Mouse (Mus musculus) gastrocnemius, adult 8-10 months (tissue): ENCODE data around the gene Ppp1r2. TPM values are rescaled to one million over a fixed set of nuclear protein-coding genes. Genes with fewer than 3 reads are reported as not detected.

Experiments
- DNase-seq, 2 experiments: peaks; one replicate each; pipeline ENCODE4 v3.0.0; 2022; ENCODE audit warnings: low spot score in 2 of 2
- total RNA-seq, 4 experiments: library from RNA; stranded (reverse); gene quantifications; 2 replicates each; pipeline ENCODE4 v1.2.4; 2022

Ppp1r2 gene
- total RNA-seq, 4 experiments from 2014 or later, result 71.4 to 96.4 (median 80.9) TPM

DNA sequence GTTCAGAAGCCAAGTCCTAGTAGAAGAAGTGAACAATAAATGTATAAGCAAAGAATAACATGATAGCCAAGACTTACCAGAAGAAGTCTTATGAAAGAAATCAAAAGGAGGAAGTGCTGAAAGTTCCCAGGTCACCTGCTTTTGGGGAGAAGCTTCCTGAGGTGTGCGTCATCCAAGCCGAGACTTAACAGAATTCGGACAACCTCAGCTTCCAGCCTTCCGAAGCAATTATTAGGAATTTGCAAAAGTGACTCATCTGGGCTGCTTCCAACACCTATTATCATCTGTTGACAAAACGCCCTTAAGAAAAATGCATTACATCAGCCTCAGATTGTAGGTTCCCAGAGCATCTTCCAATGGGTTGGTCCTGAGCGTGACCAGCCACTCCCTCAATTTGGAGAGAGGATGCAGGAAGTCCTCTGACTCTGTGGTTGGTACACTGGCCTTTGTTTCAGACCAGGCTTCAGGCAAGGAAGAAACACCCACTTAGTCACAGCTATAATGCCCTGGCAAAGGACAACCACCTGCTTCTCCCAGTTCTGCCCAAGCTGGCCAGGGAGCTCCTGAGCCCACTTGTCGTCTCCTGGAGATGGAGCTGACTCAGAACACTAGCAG is 15.8 kb upstream of the Ppp1r2 start:
- DNase-seq, result peak; percentile 26 to 28

DNA sequence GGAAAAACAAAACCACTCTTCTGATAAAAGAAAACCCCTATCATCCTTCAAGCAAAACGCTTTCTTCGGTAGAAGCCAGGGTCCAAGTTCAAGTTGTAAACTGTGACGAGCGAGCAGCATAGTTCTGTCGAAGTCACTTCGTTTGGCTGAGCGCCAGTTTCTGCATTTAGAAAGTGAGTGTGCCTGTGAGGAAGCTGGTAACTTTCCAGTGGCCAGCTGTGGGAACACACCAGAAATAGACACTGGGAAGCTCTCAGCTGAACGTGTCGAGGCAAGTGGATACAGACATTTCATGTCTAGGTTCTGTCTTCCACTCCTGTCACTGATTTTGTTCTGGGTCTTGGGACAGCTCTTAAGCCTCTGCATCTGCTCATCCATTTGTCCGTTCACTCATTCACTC is 15.2 kb upstream of the Ppp1r2 start:
- DNase-seq, result peak; percentile 88 to 90

DNA sequence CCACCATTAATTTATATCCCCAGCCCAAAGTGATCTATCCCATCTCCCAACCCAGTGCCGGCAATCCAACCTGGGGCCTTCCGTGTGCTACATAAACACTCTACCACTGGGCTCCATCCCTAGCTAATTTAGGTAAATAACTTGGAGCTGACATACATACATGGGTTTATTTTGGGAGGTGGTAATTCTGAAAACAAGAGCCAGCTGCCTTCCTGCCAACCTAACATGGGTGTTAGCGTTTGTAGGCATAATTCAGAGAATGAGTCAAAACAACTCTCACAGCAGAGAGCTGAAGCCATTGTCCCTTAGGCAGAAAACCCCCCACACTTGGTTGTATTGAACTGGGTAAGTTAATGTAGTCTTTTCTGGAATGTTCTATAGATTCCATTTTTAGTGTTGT is 12.6 kb upstream of the Ppp1r2 start:
- no peak for DNase-seq

DNA sequence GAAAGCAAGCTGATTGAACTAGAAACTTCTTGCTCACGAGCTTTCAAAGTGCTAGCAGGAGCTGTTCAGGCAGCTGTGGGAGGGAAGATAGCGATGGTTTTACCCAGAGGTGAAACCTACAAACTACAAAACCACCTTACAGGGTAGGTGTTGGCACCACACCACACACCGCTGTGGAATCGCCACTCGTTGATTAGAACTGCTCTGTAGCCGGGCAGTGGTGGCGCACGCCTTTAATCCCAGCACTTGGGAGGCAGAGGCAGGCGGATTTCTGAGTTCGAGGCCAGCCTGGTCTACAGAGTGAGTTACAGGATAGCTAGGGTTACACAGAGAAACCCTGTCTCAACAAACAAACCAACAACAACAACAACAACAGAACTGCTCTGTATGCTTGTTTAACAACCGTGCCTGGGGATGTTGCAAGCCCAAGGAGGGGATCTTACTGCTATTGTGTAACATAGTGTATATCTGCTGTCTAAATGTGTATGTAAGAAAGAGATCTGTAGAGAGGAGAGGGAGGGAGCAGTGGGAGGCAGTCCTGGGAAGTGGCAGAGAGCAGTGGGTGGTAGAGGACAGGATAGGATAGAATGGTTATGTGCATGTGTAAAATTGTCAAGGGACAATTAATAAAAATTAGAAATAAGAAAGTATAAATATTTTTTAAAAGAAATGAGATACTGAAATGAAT is 11.9 kb upstream of the Ppp1r2 start:
- no peak for DNase-seq

DNA sequence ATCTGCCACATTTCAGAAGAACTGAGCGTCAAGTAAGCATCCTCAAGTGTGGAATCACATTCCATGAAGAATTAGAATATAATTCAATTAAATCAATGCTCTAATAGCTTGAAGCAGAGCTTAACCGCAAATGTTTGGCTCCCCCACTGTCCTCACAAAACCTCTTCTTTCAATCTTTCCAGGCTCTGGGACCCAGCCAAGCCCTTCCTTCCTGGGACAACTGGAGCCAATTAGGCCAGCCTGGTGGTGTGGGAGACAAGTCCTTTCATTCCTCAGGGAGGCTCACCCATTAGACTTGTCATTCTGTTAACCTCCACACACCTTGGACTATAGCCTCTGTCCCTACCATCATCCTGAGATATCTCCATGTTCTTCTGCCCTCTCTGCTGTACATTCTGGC is 6.9 kb upstream of the Ppp1r2 start:
- peak in 1 of 2 experiments; percentile 27 for DNase-seq

DNA sequence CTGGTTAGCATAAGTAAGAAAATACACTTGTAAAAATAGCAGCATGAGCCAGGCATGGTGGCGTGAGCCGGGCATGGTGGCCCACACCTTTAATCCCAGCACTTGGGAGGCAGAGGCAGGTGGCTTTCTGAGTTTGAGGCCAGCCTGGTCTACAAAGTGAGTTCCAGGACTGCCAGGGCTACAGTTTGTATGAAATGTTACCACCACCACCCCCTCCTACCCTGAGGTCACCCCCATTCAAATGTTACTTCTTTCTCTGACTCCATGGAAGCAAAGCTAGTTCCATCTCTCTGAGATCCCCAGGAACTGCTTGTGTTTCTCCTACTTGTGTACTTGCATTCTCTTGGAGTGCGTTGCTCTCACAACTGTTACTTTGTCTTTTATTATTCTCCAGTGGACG is 5.1 kb upstream of the Ppp1r2 start:
- no peak for DNase-seq

DNA sequence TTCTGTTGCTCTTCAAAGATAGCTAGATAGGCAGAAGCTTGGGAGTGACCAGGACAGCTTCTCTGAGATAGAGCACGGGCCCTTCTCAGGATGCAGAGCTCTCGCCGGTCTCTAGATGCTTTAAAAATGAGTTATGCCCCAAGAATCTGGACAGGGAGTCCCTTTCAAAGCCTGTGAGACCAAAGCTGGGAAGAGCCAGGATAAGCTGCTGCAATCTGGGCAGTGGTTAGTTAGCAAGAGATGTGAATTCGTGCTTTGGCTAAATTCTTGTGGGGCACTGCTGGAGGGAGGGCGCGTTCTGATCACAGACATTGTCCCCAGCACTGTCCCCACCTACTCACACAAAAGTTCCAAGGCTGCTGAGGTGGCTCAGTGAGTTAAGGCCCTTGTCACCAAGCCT is 3.5 kb upstream of the Ppp1r2 start:
- DNase-seq, result no peak

DNA sequence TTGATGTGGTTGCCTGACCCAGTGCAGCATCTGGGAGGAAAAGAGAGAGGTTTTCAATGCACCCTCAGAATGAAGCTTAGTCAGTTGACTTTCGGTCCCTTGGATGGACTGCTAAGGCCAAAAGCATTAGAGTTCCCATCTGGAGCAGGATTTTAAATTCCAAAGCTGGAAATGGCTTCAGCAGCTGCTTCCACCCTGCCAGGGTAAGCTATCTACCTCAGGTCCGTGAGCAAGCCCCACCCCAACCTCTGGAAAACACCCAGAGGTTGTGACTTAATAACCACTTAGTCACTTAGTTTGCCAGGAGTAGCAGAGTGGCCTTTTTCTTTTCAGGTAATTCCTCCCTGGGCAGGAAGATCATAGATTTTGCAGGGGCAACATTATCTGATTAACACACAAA is 3.0 kb upstream of the Ppp1r2 start:
- no peak for DNase-seq

DNA sequence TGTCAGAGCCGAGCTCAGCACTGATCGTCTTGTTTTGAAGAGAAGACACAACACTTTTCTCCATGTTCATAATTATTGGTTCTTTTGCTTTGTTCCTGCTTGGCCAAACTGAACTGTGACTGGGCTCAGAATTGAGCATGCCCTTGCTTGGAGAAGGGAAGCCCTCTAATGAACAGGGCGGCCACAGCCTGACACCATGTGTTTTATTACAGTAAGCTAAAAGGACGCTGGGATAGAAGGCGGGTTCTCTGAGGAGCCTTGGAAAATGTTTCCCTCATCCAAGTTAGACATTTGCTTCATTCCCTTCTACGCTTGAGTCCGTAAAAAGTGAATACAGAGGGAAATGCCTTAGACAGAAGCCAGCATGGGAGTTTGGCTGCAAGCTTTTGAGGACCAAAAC is 1.9 kb upstream of the Ppp1r2 start:
- DNase-seq, result peak in 1 of 2 experiments; percentile 22

DNA sequence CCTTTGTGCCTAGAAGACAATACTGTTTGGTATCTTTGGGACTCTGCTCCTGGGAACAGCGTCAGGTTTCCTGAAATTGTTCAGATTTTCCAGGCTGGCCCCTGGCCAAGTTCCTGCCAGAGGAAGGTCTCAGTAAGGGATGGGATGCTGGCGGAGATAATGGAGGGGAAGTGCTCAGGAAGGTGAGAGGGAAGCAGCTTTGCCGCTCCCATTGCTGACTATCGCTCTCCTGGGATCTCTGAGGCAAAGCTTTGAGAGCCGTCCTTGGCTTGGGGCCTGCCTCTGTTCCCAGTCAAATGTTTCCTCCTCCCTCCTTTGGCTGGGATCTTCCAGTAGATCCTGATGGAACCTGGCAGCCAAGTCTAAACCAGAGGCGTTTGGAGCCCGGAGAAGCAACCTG is 1.5 kb upstream of the Ppp1r2 start:
- DNase-seq, result peak; percentile 62 to 71

DNA sequence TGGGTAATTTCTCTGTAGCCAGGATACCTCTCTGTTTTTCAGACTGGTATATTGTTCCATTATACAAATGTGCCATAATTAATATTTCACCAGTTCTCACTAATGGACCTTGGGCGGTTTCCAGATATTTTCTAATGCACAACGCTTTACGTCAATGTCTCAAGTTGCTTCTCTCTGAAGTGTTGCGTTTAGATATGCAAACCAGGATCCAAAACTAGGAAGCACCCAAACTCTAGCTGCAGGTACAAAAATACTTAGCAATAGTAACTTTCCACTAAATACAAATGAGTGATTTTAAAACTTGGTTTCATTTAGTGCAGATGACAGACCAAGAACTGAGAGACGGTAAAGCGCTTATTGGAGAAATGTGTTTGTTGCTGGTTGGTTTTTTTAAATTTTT is 993 bp downstream of the Ppp1r2 start:
- no peak for DNase-seq

DNA sequence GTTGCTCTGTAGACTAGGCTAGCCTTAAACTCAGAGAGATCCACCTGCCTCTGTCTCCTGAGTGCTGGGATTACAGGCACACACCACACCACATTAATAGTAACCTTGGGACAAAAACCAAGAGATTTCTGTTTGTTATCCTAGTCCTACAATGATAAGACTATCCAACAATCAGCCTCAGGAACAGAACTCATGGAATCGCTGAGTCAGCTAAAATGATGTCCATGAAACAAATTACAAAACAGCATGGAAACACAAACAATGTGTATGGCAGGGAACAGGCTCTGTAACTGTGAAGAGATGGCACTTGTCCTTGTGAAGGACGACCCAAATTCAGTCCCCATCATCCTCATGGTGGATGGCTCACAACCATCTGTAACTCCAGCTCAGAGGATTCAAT is 8.4 kb downstream of the Ppp1r2 start:
- no peak for DNase-seq

DNA sequence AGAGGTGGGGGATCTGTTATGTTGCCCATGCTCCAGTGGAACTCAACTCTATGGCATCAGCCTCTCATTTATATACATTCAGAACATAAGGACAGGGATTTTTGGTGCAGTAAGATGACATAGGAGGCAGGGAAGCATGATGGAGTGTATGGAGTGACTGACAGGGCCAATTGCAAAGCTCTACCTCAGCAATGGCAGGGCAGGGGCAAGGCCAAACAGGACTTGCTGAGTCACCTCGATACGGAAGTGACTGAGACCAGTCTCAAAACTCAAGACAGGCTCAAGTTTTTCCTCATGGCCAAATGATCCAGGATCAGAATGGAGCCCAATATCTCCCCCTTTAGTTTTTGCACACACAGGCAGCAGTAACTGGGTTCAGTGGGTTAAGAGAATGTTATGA is 18.9 kb downstream of the Ppp1r2 start:
- DNase-seq, result no peak

DNA sequence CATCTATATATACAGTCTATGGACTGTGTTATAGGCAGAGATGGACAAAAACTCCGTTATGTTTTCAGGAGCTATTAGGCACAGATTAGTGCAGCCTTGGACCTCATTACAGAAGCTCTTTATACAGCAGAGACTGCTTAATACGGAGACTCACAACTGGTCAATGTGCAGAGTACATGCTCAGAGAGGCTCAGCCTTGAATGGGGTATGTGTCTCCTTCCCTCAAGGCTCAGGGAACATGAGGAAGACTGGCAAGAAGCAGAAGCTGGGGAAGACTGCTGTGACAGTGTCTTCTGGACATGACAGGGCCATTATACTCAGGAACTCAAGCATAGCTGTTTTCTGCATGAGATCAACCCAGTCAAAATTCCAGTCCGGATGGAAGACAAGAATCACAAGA is 19.4 kb downstream of the Ppp1r2 start:
- no peak for DNase-seq

DNA sequence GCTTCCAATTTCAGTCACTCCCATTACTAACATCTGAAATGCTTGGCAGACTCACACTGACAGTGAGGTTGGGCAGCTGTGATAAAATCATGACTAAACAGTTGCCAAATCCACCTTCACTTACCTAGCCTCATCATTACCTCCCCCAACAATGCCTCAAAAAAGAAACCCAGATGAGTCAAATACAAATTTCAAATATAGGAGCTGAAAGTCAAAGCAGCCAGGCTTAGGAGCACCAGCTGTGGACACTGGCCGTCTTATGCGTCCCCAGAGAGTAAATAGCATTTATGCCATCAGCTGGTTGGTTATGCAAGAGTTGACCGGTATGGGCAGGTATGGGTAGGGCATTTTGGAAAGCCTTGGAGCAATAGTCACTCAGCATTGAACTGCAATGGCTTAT is 25.7 kb downstream of the Ppp1r2 start:
- no peak for DNase-seq

DNA sequence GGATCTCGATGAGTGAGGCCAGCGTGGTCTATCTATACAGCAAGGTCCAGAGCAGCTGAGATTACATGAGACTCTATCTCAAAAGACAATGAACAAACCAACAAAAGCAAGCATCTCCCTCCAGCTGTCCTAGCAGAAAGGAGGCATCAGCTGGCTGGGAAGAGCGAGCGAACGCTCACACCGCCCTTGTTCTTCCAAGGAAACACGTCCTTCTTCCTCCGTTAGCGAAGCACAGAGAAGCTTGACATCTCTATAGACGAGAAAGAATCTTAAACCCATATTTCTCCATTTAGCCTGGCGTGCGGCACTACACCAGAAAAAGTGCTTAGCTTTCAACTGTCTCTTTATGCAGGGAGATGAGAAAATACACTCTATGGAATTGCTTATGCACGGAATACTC is 26.4 kb downstream of the Ppp1r2 start:
- no peak for DNase-seq

DNA sequence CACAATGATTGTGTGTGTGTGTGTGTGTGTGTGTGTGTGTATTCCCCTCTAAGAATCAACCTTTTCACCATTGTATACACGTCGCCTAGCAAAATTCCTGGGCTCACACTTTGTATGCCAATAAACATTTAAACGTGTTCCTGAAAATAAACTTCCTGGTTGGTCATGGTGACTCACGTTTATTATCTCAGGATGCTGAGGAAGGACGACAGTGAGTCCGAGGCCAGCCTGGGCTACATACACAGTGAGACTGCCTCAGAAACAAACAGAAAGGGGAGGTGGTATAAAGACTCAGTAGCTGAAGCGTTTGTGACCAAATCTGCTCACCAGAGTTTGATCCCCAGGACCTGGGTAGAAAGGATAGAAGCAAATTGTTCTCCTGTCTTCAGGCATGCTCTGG is 27.6 kb downstream of the Ppp1r2 start:
- no peak for DNase-seq

DNA sequence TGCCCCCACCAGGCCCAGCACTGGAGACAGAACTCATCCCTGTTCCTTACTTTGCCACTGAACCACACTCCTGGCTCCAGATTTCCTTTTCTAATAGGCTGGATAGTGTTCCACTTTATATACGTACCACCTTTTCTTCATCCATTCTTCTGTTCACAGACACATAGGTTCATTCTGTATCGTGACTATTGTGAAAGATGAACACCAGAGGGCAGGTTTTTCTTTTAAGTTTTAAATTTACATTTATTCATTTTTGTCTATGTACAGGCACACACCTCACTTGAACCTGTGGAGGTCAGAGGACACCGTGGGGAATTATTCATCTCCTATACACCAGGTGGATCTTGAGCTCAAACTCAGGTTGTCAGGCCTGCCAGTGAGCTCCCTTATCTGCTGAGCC is 31.0 kb downstream of the Ppp1r2 start:
- DNase-seq, result no peak

DNA sequence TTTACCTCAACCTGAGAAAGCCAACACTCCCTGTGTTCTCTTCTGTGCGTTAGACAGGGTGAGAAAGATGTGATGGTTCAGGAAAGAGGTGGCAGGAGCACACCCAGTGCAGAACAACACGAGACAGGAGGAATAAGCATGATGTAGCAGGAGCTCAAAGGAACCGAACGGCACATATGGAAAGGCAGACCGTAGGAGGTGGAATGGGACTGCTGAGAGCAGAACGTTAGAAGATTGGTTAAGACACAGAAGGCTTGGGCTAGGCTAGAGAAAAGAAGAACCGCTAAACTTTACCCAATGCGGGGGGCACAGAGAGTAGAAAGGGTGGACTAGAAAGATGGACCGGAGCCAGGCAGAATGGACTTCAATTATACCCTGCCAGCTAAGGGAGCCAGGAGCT is 33.6 kb downstream of the Ppp1r2 start:
- no peak for DNase-seq

DNA sequence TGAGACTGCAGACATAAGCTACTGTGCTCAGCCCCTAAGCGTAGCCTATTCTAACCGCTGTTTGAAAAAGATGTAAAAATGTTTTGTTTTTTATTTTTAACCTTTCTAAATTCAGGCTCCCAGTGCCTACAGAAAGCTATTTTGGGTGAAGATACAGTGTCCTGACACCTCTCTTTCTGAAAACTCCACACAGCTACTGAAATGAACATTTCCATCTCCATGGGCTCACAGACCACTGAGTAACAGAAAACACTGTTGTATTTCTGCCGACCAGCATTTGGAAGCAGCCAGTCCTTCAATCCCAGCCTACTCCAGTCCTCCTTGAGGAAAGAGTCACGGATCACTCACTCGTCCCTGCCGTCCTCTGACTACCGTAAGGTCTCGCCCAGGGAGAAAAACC is 34.5 kb downstream of the Ppp1r2 start:
- no peak for DNase-seq

DNA sequence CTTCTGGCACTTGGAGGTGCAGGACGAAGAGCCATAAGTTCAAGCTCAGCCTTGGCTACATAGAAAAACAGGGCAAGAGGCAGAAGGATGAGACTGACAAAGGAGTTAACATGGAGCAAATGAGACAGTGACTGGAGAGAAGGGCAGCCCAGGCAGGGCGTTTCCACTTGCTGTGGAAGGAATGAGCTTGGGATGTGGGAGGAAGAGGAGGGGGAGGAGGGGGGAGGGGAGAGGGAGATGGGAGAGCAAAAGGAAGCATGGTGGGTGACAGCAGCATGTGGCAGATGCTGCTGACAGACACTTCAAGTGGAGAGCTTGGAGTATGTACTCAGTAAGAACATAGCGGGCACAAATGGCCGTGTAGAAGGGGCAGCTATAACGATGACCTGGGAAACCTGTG is 36.8 kb downstream of the Ppp1r2 start:
- no peak for DNase-seq

DNA sequence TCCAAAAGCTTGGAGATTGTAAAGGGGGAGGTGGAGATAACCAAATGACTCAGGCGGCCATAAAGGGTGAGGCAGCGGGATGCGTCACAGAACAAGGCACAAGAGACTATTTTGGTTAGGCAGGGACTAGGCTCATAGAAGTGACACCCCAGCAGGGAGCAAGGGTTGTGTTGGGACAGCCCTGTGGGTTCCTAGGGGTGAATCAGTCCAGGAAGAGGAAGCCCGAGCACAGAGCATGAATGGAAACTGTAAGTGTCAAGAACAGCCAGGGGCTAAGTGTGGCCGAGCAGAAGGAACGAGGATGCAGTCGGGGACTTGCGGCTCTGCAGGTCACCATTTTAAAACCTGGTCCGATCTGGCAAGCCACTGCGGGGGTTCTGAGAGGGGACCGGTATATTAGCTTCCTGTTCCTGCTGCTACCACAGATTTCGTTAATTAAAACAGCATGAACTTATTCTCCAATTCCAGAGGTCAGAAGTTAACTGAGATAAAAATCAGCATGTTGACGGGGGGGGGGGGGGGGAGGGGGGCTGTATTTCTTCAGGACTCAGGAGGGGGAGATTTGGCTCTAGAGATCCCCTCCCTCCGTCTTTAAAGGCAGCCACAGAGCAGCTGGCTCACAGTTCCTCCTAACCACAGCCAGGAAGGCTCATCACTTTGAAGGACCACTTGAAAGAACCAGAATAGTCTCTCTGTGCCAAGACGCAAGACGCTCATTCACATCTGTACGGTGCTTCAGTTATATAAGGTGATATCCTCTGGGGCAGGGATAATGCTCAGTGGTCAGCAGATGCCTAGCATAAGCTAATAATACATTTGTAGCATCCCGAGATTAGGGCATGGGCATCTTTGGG is 39.4 kb downstream of the Ppp1r2 start:
- no peak for DNase-seq
